Mouse (Mus musculus) lung, postnatal 0 days (tissue): ENCODE data around the gene Icam2. TPM values are rescaled to one million over a fixed set of nuclear protein-coding genes. Genes with fewer than 3 reads are reported as not detected.
"Not testable (repeated sequence)": the region's sequence is repeated elsewhere in the genome, so short reads cannot be mapped to it uniquely, and the experiment has no call there.

ENCODE experiments used
- ATAC-seq: fragments of 200-750 bp; cut with Nextera tagmentation; 2 replicates; pipeline ENCODE4 v1.8.0; 2017; ENCODE audit warnings: moderate library complexity
- DNase-seq: peaks from one replicate; pipeline ENCODE4 v3.0.0-alpha.2; 2016; ENCODE audit warnings: low spot score
- H3K27ac ChIP-seq: fragments of 300-500 bp; sonication (generic); 2 replicates; pipeline ENCODE4 v1.5.1; 2014; ENCODE audit warnings: antibody characterized with exemption, mild to moderate bottlenecking, low read length, mixed read lengths
- H3K27me3 ChIP-seq: fragments of 300-500 bp; sonication (generic); replicated peaks from 2 replicates; pipeline ENCODE4 v1.6.1; 2014; ENCODE audit warnings: low read length, mixed read lengths; ENCODE audit not compliant: insufficient read depth
- H3K36me3 ChIP-seq: fragments of 300-500 bp; sonication (generic); 2 replicates; pipeline ENCODE4 v1.6.1; 2014; ENCODE audit warnings: low read length, mixed read lengths; ENCODE audit not compliant: insufficient read depth
- H3K4me1 ChIP-seq: fragments of 300-500 bp; sonication (generic); 2 replicates; pipeline ENCODE4 v1.6.1; 2014; ENCODE audit warnings: antibody characterized with exemption, low read depth, low read length, mixed read lengths; ENCODE audit not compliant: insufficient read depth
- H3K4me2 ChIP-seq: fragments of 300-500 bp; sonication (generic); replicated peaks from 2 replicates; pipeline ENCODE4 v1.6.1; 2014; ENCODE audit warnings: low read depth, mild to moderate bottlenecking, low read length, moderate library complexity, mixed read lengths
- H3K4me3 ChIP-seq: fragments of 300-500 bp; sonication (generic); 2 replicates; pipeline ENCODE4 v1.5.1; 2014; ENCODE audit warnings: low read depth, low read length
- H3K9ac ChIP-seq: fragments of 300-500 bp; sonication (generic); replicated peaks from 2 replicates; pipeline ENCODE4 v1.6.1; 2014; ENCODE audit warnings: low read depth, mild to moderate bottlenecking
- H3K9me3 ChIP-seq: fragments of 300-500 bp; sonication (generic); 2 replicates; pipeline ENCODE4 v1.6.1; 2016; ENCODE audit warnings: low read length, mixed read lengths
- CTCF ChIP-seq: IDR thresholded peaks from 2 replicates; pipeline ENCODE4 v1.5.1; 2016; ENCODE audit warnings: antibody characterized with exemption, mild to moderate bottlenecking
- EP300 ChIP-seq: IDR thresholded peaks from 2 replicates; pipeline ENCODE4 v1.6.1; 2016; ENCODE audit warnings: antibody characterized with exemption, mild to moderate bottlenecking, control low read depth
- WGBS: fragments of 180-500 bp; shearing (Covaris S2); extraction: QIAGEN DNeasy Blood & Tissue Kit; methylation state at CpG from one replicate; pipeline ENCODE4 v1.1.7; 2014; 5-methylcytosine and 5-hydroxymethylcytosine counted together
- polyA plus RNA-seq: library from polyadenylated mRNA; unstranded; fragments of >200 nt; fragmentation: Nextera tagmentation; extraction: Ambion mirVana; gene quantifications from 2 replicates; pipeline ENCODE4 v1.2.1, GENCODE M21; 2015

The Icam2 gene
- polyA plus RNA-seq, 1 experiment from 2014 or later = 329 TPM

DNA sequence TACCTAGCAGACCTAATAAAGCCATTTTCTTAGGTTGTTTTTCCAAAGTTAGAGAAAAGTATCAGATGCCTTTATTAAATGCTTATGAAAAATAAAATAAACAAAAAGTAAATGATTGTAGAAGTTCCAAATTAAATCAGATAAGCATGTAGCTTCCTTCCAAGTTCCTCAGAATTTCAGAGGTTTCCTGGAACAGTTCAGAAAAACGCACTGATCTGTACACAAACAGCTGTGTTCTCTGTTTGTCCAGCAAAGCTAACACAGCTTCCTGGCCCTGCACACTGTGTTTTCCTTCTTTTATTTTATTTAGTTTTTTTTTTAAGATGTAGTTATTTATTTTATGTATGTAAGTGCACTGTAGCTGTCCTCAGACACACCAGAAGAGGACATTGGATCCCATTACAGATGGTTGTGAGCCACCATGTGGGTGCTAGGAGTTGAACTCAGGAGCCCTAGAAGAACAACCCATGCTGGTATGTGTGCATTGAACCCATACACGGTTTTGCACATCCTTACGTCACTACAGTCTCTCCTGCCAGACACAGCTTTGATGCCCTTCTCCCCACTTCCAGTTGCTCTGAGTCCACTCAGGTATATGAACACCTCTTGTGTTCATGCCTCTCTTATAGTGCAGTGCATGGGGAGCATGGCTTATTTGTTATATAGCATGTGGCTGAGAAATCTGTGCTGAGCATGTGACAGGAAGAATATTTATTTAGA is 24.9 kb upstream of the Icam2 start:
- no peak for DNase-seq
- H3K9ac ChIP-seq = no peak overlapping the region
- no peaks in the 10 kb centered on the region for H3K27me3 ChIP-seq
- H3K4me3 ChIP-seq = no peak overlapping the region
- H3K36me3 ChIP-seq = peaks cover 15% of the 10 kb centered on the region; the same call in 1 of the 2 replicates
- ATAC-seq = no peak
- TF ChIP-seq EP300 = no peak
- no peak for TF ChIP-seq CTCF
- H3K4me2 ChIP-seq = no peak overlapping the region
- no peaks in the 10 kb centered on the region for H3K9me3 ChIP-seq
- no peak overlapping the region for H3K27ac ChIP-seq
- H3K4me1 ChIP-seq = no peaks in the 10 kb centered on the region
- WGBS = 67% methylated on average over 3 of the region's 3 CpGs

DNA sequence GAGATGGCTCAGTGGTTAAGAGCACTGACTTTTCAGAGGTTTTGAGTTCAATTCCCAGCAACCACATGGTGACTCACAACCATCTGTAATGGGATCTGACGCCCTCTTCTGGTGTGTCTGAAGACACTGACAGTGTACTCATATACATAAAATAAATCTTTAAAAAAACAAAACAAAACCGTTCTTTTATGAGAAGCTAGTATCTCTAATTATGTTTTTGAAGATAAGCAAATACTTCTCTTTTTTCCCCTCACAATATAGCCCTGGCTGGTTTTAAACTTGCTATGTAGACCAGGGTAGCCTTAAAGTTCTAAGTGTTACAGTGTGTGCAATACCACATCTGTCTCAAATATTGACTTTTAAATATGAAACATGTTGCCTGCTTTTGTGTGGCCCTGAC is 23.3 kb upstream of the Icam2 start:
- no peak overlapping the region for H3K4me3 ChIP-seq
- peaks cover 15% of the 10 kb centered on the region for H3K36me3 ChIP-seq
- no peak overlapping the region for H3K4me2 ChIP-seq
- no peaks in the 10 kb centered on the region for H3K27me3 ChIP-seq
- no peaks in the 10 kb centered on the region for H3K9me3 ChIP-seq
- ATAC-seq (no peak), DNase-seq (no peak)
- no peak overlapping the region for H3K27ac ChIP-seq
- 70% methylated on average over 2 of the region's 2 CpGs for WGBS
- H3K4me1 ChIP-seq = no peaks in the 10 kb centered on the region
- TF ChIP-seq EP300 (no peak), CTCF (no peak)
- H3K9ac ChIP-seq = no peak overlapping the region

DNA sequence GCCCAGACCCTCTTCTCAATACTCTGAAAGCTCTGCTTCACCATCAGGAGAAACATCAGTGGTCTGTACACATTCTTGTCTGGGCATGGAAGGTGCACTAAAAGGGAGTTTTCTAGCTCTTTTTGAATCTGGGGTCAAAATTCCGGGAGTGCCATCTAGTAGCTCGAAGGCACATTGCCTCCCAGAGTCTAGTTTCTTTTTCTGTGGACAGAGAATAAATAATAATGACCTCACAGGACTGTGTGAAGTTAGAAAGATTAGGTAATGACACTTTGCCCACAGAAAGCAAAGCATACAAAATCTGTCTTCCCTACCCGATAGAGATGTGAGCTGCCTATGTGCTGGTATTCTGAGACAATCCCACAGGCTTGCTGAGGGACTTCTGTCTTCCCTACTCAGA is 22.6 kb upstream of the Icam2 start:
- DNase-seq (no peak), ATAC-seq (no peak)
- H3K36me3 ChIP-seq = peaks cover 20% of the 10 kb centered on the region
- no peak overlapping the region for H3K4me3 ChIP-seq
- no peak overlapping the region for H3K27ac ChIP-seq
- no peaks in the 10 kb centered on the region for H3K27me3 ChIP-seq
- H3K4me1 ChIP-seq = no peaks in the 10 kb centered on the region
- H3K9ac ChIP-seq = no peak overlapping the region
- 64% methylated on average over 3 of the region's 3 CpGs for WGBS
- no peaks in the 10 kb centered on the region for H3K9me3 ChIP-seq
- no peak for TF ChIP-seq CTCF
- TF ChIP-seq EP300 = no peak
- H3K4me2 ChIP-seq = no peak overlapping the region

DNA sequence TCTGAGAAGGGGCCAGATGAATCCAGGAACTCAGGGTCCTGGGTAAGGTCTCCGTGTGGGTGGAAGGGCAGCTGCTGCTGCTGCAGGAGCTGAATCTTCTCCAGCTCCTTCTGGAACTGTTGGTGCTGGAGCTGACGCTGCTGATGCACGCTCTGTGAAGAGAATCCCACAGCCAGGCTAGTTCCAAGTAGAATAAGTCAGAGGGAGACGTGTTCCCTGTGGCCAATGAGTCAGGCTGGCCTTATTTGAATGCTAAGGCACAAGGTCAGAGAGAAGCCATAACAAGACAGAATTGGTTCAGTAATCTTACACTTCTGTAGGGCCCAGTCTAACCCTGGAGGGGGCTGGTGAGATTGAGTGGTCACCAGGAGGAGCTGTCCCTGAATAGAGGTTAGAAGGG is 22.1 kb upstream of the Icam2 start:
- H3K4me1 ChIP-seq = no peaks in the 10 kb centered on the region
- no peak overlapping the region for H3K9ac ChIP-seq
- 72% methylated on average over 4 of the region's 4 CpGs for WGBS
- TF ChIP-seq EP300 (no peak), CTCF (no peak)
- ATAC-seq (no peak), DNase-seq (no peak)
- no peak overlapping the region for H3K27ac ChIP-seq
- no peak overlapping the region for H3K4me2 ChIP-seq
- H3K36me3 ChIP-seq = peaks cover 23% of the 10 kb centered on the region
- no peaks in the 10 kb centered on the region for H3K27me3 ChIP-seq
- H3K4me3 ChIP-seq = no peak overlapping the region
- H3K9me3 ChIP-seq = no peaks in the 10 kb centered on the region

- no peak overlapping the region for H3K4me2 ChIP-seq
- peaks cover 39% of the 10 kb centered on the region for H3K36me3 ChIP-seq
- H3K4me3 ChIP-seq = no peak overlapping the region
- H3K9me3 ChIP-seq = no peaks in the 10 kb centered on the region
- no peak for ATAC-seq
- H3K27ac ChIP-seq = no peak overlapping the region
- WGBS = 91% methylated on average over 8 of the region's 8 CpGs
- no peak for TF ChIP-seq EP300
- TF ChIP-seq CTCF = no peak
- H3K27me3 ChIP-seq = no peaks in the 10 kb centered on the region
- H3K4me1 ChIP-seq = no peaks in the 10 kb centered on the region
- H3K9ac ChIP-seq = no peak overlapping the region
- DNase-seq = no peak
These were observed 10.6 kb upstream of the Icam2 start for GRCm38 (mm10) chr11:106398481-106398880.

DNA sequence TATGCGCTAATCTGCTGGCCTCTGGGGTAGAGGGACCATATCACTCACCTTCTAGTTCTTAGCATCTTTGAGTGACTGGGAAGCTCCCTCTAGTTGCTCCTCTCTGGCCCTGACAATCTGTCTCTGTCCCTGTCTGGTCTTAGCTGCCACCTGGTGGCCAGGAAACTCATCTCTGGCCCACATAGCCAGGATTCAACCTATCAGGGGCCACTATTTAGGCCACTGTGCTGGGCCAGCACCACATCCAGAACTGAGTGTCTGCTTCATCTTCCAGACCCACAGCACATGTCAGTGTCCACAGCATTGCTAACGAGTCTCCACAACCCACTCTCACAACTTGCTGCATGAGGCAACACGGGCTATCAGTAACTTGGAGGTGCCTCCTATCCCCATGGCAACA is 9.8 kb upstream of the Icam2 start:
- ATAC-seq (no peak), DNase-seq (no peak)
- no peak overlapping the region for H3K4me3 ChIP-seq
- H3K27me3 ChIP-seq = no peaks in the 10 kb centered on the region
- no peak overlapping the region for H3K27ac ChIP-seq
- no peak overlapping the region for H3K9ac ChIP-seq
- H3K36me3 ChIP-seq = peaks cover 30% of the 10 kb centered on the region
- whole genome bisulfite sequencing = 85% methylated on average over 3 of the region's 3 CpGs
- no peaks in the 10 kb centered on the region for H3K9me3 ChIP-seq
- H3K4me2 ChIP-seq = no peak overlapping the region
- TF ChIP-seq EP300 (no peak), CTCF (peak; percentile 53)
- H3K4me1 ChIP-seq = no peaks in the 10 kb centered on the region

DNA sequence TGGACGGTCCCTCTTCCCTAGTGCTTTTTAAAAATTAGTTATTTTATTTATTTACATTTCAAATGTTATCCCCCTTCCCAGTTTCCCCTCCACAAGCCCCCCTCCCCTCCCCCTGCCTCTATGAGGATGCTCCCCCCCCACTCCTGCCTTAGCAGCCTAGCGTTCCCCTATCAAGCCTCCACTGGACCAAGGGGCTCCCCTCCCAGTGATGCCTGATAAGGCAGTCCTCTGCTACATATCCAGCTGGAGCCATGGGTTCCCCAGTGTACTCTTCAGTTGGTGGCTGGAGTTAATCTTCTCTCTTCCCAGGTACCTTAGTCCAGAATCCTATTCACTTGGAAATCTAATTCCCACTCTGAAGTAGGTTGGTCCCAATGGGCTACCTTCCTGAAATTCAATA is 6.2 kb upstream of the Icam2 start:
- H3K27me3 ChIP-seq, H3K4me3 ChIP-seq, H3K27ac ChIP-seq, H3K4me1 ChIP-seq, DNase-seq, ATAC-seq, H3K9me3 ChIP-seq, H3K4me2 ChIP-seq, H3K9ac ChIP-seq: not testable (repeated sequence)
- H3K36me3 ChIP-seq = peaks cover 10% of the 10 kb centered on the region; the same call in 1 of the 2 replicates
- WGBS = 79% methylated on average over 2 of the region's 2 CpGs
